Mouse (Mus musculus): ENCODE results near the gene Cacna1c. TPM values are rescaled to one million over a fixed set of nuclear protein-coding genes. Genes with fewer than 3 reads are reported as not detected.

Gene Cacna1c
- total RNA-seq, 2 experiments from 2014 or later: 52.3 to 81.7 TPM

DNA sequence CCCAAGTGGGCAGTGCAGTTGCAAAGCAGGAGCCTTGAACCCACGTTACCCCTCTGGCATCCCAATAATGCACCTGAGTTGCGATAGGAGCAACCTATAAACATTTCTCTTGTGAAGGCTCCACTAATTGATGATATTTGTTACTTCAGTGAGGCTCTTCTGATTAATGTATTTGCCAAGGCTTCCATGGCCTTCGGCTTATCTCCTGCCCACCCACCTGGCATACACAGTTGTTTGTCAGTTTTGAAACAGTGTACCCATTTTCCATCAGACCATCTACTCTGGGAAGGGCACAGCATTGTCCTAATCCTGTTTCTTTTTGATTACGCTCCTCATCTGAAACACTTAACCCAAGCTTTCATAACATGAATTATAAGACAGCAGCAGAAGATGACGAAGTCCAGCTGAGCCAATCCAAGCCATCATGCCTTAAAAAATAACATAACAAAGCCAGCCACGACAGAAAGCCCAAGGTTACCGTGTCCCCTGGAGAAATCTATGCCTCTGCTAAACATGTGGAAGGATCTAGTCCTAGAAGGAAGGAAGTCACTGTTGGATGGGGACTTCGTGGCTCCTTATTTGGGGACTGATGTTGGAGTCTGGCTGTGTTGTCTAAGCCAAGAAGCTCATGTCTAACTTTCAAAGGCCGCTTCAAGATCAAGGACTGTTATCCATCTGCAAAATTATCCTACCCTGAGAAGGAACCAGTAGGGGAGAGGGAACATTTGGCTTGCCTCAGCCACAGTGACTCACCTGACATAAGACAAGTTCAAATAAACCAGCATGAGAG lies 201.8 kb downstream of the Cacna1c start:
- DNase-seq (ENCODE audit: low spot score in 2 of 2): no peak
- intact Hi-C loops (cut with DNase I): no loop called here

DNA sequence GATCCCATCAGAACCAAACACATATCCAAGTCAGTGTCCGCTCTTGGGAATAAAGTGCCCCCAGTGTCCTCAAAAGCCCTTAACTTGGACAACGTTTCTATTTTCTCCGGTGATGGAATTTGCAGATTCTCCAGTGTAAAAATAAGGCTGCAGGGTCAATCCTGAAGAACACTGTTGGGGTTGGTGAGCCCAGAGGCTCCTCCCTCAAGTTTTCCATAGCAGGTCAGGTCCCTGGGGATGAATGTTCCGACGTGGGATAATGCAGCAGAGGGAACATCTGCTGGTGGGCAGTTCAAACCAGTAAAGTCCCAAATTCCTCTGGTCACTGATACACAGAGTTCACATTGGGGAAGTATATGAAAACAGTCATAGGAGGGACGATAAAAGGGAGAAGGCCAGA lies 203.8 kb downstream of the Cacna1c start:
- intact Hi-C loops (cut with DNase I): no loop called here
- no peak for DNase-seq (ENCODE audit: low spot score in 2 of 2)

GRCm38 (mm10) chr6:118989999-118990776 lies 206.0 kb downstream of the Cacna1c start:
- intact Hi-C loops (cut with DNase I): no loop called here

GRCm38 (mm10) chr6:118984181-118984901 lies 211.9 kb downstream of the Cacna1c start:
- intact Hi-C loops (cut with DNase I): no loop called here
- DNase-seq (ENCODE audit: low spot score in 2 of 2): no peak

More at GRCm38 (mm10) chr6:118989999-118990776, 206.0 kb downstream of the Cacna1c start:
- no peak for DNase-seq (ENCODE audit: low spot score in 2 of 2)

- no peak for DNase-seq (ENCODE audit: low spot score in 2 of 2)
- intact Hi-C loops (cut with DNase I): no loop called here
Observed at GRCm38 (mm10) chr6:118983471-118984040, 212.7 kb downstream of the Cacna1c start.

DNA sequence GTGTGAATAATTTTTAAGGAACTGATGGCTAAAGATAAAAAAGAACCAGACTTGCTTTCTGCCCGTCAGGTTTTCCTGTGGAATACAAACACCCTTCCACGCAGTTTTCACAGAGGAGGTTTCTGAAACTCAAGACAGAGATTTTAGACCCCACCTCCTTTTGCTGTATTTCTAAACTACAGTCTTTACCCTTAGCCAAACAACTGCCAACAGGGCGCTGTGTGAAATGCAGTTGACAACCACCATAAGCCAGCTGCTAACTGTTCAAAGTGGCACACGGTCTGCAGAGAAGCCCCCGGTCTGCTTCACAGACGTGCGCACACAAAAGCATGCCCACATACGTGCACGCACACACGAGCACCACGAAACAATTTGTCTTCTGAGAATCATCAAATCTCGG lies 216.0 kb downstream of the Cacna1c start:
- no peak for DNase-seq (ENCODE audit: low spot score in 2 of 2)
- intact Hi-C loops (cut with DNase I): no loop called here

DNA sequence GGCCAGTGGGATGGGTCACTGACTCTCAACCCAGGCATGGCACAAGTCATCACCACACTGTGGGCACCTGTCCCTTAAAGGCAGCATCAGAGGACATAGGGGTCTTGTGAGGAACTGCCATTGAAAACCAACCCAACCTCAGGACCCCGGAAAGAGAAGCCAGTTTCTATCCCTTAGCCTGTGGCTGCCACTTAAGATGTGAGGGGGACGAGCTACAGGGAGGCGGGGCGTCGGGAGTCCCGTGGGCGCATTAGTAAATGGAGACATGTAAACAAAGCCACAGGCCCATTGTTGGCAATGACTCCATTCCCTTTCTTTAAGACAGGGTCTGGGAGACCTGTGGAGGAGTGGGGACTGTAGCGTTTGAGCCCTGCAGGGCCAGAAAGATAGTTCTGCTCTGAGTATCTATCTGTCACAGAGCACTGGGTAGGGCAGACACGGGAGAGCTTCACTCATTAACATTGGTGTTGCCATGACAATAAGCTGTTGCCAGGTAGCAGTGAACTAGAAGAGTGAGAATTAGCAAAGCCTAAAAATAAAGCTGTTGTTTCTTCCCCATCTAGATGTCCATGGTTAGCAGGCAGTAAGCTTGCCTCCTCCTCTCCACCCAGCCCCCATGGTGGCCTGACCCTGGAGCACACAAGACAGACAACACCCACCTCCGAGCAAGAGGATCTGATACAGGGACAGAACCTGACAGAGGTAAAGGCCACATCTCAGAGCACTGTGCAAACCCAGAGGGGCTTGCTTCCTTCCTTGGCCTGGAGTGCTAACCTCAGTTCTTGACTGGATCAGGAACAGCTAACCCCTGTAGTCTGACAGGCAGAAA lies 218.6 kb downstream of the Cacna1c start:
- peak; percentile 56 to 59 for DNase-seq (ENCODE audit: low spot score in 2 of 2)
- intact Hi-C loops (cut with DNase I): loop anchor here (5.0 kb wide), 1 partner anchor 40 kb away; no protein-coding TSS in a partner anchor

- DNase-seq (ENCODE audit: low spot score in 2 of 2): peak; percentile 68 to 74
- intact Hi-C loops (cut with DNase I): loop anchor here (5.0 kb wide), 1 partner anchor 39 kb away; no protein-coding TSS in a partner anchor
Observed at GRCm38 (mm10) chr6:118976617-118977016, 219.6 kb downstream of the Cacna1c start.

DNA sequence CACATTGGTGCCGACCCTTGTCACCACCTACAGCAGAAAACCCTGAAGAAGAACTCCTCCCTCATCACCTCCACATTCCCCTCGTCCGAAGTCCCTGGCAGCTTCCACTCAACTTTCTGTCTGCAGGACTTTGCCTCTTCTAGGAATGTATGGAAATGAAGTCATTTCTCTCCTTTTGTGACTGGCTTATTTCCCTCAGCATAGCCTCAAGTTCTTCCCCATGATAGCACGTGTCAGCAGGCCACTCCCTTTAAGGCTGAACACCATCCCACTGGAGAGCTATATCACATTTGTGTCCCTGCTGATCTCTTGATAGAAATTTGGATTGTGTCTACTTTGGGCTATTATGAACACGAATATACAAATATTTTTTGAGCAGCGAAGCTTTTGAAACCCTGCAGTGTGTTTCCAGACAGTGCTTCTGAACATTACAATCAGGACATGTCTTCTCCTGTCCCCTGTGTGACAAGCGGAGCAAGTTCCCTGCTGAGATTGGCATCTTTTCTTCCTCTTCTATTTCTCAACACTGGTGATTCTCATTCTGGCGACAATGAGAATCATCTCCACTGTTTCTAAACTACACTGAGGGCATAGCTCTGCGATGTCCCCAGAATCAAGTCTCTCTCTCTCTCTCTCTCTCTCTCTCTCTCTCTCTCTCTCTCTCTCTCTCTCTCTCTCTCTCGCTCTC lies 224.2 kb downstream of the Cacna1c start:
- intact Hi-C loops (cut with DNase I): no loop called here
- no peak for DNase-seq (ENCODE audit: low spot score in 2 of 2)

- intact Hi-C loops (cut with DNase I): no loop called here
Observed at GRCm38 (mm10) chr6:118968776-118969175, 227.4 kb downstream of the Cacna1c start.

GRCm38 (mm10) chr6:118966904-118967303 lies 229.3 kb downstream of the Cacna1c start:
- DNase-seq (ENCODE audit: low spot score in 2 of 2): peak; percentile 42 to 68
- intact Hi-C loops (cut with DNase I): no loop called here

More at GRCm38 (mm10) chr6:118968776-118969175, 227.4 kb downstream of the Cacna1c start:
- DNase-seq (ENCODE audit: low spot score in 2 of 2): no peak

DNA sequence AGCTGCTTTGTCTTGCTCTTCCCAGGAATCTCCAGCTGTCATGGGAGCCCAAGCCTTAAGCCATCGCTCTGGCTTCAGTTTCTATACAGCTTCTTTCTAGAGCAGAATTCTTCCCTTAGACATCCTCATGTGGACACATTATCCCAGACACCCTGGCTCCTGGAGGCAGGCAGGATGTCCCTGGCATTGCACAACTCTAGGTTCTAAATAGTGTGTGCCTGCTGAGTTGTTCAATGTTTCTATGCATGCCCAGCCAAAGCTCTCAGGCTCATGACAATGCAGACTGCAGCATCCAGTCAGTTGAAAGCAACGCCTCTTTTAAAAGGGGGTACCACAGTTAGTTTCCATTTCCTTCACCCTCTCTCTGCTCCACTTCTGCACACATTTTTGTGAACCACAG lies 230.6 kb downstream of the Cacna1c start:
- intact Hi-C loops (cut with DNase I): no loop called here
- DNase-seq (ENCODE audit: low spot score in 2 of 2): no peak

- intact Hi-C loops (cut with DNase I): no loop called here
- no peak for DNase-seq (ENCODE audit: low spot score in 2 of 2)
Observed at GRCm38 (mm10) chr6:118963806-118964205, 232.4 kb downstream of the Cacna1c start.

- intact Hi-C loops (cut with DNase I): no loop called here
- DNase-seq (ENCODE audit: low spot score in 2 of 2): no peak
Observed at GRCm38 (mm10) chr6:118963283-118963682, 232.9 kb downstream of the Cacna1c start.

GRCm38 (mm10) chr6:118958529-118958928 lies 237.7 kb downstream of the Cacna1c start:
- DNase-seq (ENCODE audit: low spot score in 2 of 2): no peak
- intact Hi-C loops (cut with DNase I): no loop called here

GRCm38 (mm10) chr6:118956234-118956633 lies 240.0 kb downstream of the Cacna1c start:
- intact Hi-C loops (cut with DNase I): no loop called here

DNA sequence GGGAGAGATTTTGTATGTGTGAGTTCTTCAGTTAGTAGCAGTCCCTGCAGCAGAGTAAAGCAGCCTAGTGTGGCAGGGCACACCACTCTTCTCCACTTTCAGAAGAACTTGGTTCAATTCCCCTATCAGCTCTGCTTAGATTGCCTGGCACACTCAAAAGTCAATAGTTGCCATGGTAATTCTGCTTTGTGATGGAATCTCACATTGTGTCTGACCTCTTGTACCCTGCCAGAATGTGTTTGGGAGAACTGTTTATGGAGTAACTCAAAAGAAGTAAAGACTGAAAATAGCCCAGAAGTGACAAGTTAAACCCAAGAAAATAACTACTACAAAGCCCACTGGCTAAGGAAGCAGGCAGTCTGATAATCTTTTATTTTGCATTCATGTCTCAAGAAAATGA lies 240.4 kb downstream of the Cacna1c start:
- no peak for DNase-seq (ENCODE audit: low spot score in 2 of 2)
- intact Hi-C loops (cut with DNase I): no loop called here

More at GRCm38 (mm10) chr6:118956234-118956633, 240.0 kb downstream of the Cacna1c start:
- no peak for DNase-seq (ENCODE audit: low spot score in 2 of 2)

DNA sequence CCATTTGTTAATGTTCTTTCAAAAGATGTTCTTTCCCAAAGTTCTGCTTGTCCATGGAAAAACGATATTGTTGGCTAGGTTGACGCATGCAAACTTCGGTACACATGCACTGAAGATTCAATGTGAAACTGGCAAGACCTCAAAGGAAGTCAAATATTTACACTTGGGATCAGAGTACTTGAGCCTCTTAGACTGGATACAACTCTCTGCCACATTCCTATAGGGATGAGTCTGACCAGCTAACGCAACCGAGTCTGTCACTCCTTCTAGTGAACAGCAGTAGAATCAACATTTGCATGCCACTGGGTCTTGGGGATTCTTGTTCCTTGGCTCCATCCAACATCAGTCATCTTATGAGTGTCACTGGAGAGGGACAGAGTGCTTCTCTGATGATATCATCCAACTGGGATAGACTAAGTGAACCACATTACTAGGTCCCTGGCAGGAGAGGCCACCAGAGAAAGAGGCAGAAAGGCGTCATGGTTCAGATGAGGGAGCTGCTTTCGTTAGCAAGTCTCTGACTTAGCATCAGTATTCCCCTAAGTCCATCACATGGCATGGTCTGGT lies 241.1 kb downstream of the Cacna1c start:
- DNase-seq (ENCODE audit: low spot score in 2 of 2): no peak
- intact Hi-C loops (cut with DNase I): no loop called here
